Mouse (Mus musculus): ENCODE data around the gene Sf1. TPM values are rescaled to one million over a fixed set of nuclear protein-coding genes. Genes with fewer than 3 reads are reported as not detected.
A peak's percentile ranks its signal among the peaks of the same experiment; 100 is the strongest.

Gene Sf1
- polyA plus RNA-seq, 1 experiment from 2014 or later = 42.3 TPM

- Histone ChIP-seq H3K4me2 (replicated peaks; ENCODE audit: low read depth) (peak within 1 kb of the TSS; percentile 97), H3K36me3 (ENCODE audit: control insufficient read depth, insufficient read depth, low read length) (peaks cover 11% of the 10 kb centered on the region; the same call in 1 of the 2 replicates), H3K4me3 (ENCODE audit: low read depth, low read length) (peak within 1 kb of the TSS; percentile 77), H3K27me3 (ENCODE audit: control insufficient read depth, insufficient read depth, low read length) (no peaks in the 10 kb centered on the region), H3K9ac (ENCODE audit: low read length) (peak within 1 kb of the TSS; percentile 84), H3K4me1 (replicated peaks; ENCODE audit: control insufficient read depth, insufficient read depth) (no peaks in the 10 kb centered on the region), H3K9me3 (ENCODE audit: control insufficient read depth, low read length) (no peaks in the 10 kb centered on the region), H3K27ac (replicated peaks) (peak within 1 kb of the TSS; percentile 86)
- DNase-seq (ENCODE audit: low spot score) (peak; percentile 93), ATAC-seq (ENCODE audit: low FRiP score, low TSS enrichment) (peak; percentile 92)
- WGBS = under 1% methylated on average over 42 of the region's 43 CpGs
- TF ChIP-seq EP300 (optimal IDR thresholded peaks at IDR 0.05) (no peak), CTCF (IDR thresholded peaks at IDR 0.05; ENCODE audit: low read depth) (peak; percentile 71)
Measured at GRCm38 (mm10) chr19:6334673-6335457, 28.6 kb upstream of the Sf1 start, which contains the start of gene Men1. Men1 (plus strand) TSS chr19:6334979.

- TF ChIP-seq CTCF (IDR thresholded peaks at IDR 0.05; ENCODE audit: low read depth) (peak; percentile 21; the same call in 1 of the 2 replicates), EP300 (optimal IDR thresholded peaks at IDR 0.05) (no peak)
- peak; percentile 16; the same call in 1 of the 2 replicates for ATAC-seq (ENCODE audit: low FRiP score, low TSS enrichment)
- peak overlapping the region; percentile 86 for H3K27ac ChIP-seq (replicated peaks)
- H3K4me3 ChIP-seq (ENCODE audit: low read depth, low read length) = peak overlapping the region; percentile 77
- no peaks in the 10 kb centered on the region for H3K4me1 ChIP-seq (replicated peaks; ENCODE audit: control insufficient read depth, insufficient read depth)
- DNase-seq (ENCODE audit: low spot score) = peak; percentile 48
- H3K27me3 ChIP-seq (ENCODE audit: control insufficient read depth, insufficient read depth, low read length) = no peaks in the 10 kb centered on the region
- under 1% methylated on average over 25 of the region's 25 CpGs for WGBS
- H3K9ac ChIP-seq (ENCODE audit: low read length) = peak overlapping the region; percentile 84
- H3K4me2 ChIP-seq (replicated peaks; ENCODE audit: low read depth) = peak overlapping the region; percentile 97
- peaks cover 11% of the 10 kb centered on the region; the same call in 1 of the 2 replicates for H3K36me3 ChIP-seq (ENCODE audit: control insufficient read depth, insufficient read depth, low read length)
- H3K9me3 ChIP-seq (ENCODE audit: control insufficient read depth, low read length) = no peaks in the 10 kb centered on the region
Measured at GRCm38 (mm10) chr19:6335458-6335827, 28.0 kb upstream of the Sf1 start.

- Histone ChIP-seq H3K4me2 (replicated peaks; ENCODE audit: low read depth) (no peak overlapping the region), H3K9ac (ENCODE audit: low read length) (no peak overlapping the region), H3K4me3 (ENCODE audit: low read depth, low read length) (no peak overlapping the region), H3K4me1 (replicated peaks; ENCODE audit: control insufficient read depth, insufficient read depth) (no peaks in the 10 kb centered on the region), H3K9me3 (ENCODE audit: control insufficient read depth, low read length) (no peaks in the 10 kb centered on the region), H3K27me3 (ENCODE audit: control insufficient read depth, insufficient read depth, low read length) (no peaks in the 10 kb centered on the region), H3K27ac (replicated peaks) (no peak overlapping the region), H3K36me3 (ENCODE audit: control insufficient read depth, insufficient read depth, low read length) (peaks cover 11% of the 10 kb centered on the region; the same call in 1 of the 2 replicates)
- DNase-seq (ENCODE audit: low spot score) = no peak
- ATAC-seq (ENCODE audit: low FRiP score, low TSS enrichment) = no peak
- WGBS = 95% methylated on average over 10 of the region's 10 CpGs
- TF ChIP-seq EP300 (optimal IDR thresholded peaks at IDR 0.05) = no peak
- TF ChIP-seq CTCF (IDR thresholded peaks at IDR 0.05; ENCODE audit: low read depth) = no peak
Measured at GRCm38 (mm10) chr19:6336920-6337319, 26.6 kb upstream of the Sf1 start.

- H3K4me3 ChIP-seq (ENCODE audit: low read depth, low read length) = no peak overlapping the region
- 98% methylated on average over 7 of the region's 7 CpGs for WGBS
- peaks cover 11% of the 10 kb centered on the region; the same call in 1 of the 2 replicates for H3K36me3 ChIP-seq (ENCODE audit: control insufficient read depth, insufficient read depth, low read length)
- H3K9me3 ChIP-seq (ENCODE audit: control insufficient read depth, low read length) = no peaks in the 10 kb centered on the region
- TF ChIP-seq CTCF (IDR thresholded peaks at IDR 0.05; ENCODE audit: low read depth) (no peak), EP300 (optimal IDR thresholded peaks at IDR 0.05) (no peak)
- ATAC-seq (ENCODE audit: low FRiP score, low TSS enrichment) (no peak), DNase-seq (ENCODE audit: low spot score) (no peak)
- no peaks in the 10 kb centered on the region for H3K27me3 ChIP-seq (ENCODE audit: control insufficient read depth, insufficient read depth, low read length)
- no peak overlapping the region for H3K4me2 ChIP-seq (replicated peaks; ENCODE audit: low read depth)
- H3K27ac ChIP-seq (replicated peaks) = no peak overlapping the region
- no peak overlapping the region for H3K9ac ChIP-seq (ENCODE audit: low read length)
- no peaks in the 10 kb centered on the region for H3K4me1 ChIP-seq (replicated peaks; ENCODE audit: control insufficient read depth, insufficient read depth)
Measured at GRCm38 (mm10) chr19:6338171-6338570, 25.3 kb upstream of the Sf1 start.

- Histone ChIP-seq H3K4me1 (replicated peaks; ENCODE audit: control insufficient read depth, insufficient read depth) (no peaks in the 10 kb centered on the region), H3K4me2 (replicated peaks; ENCODE audit: low read depth) (no peak overlapping the region), H3K27me3 (ENCODE audit: control insufficient read depth, insufficient read depth, low read length) (no peaks in the 10 kb centered on the region), H3K4me3 (ENCODE audit: low read depth, low read length) (no peak overlapping the region), H3K36me3 (ENCODE audit: control insufficient read depth, insufficient read depth, low read length) (peaks cover 11% of the 10 kb centered on the region; the same call in 1 of the 2 replicates), H3K9me3 (ENCODE audit: control insufficient read depth, low read length) (no peaks in the 10 kb centered on the region), H3K27ac (replicated peaks) (no peak overlapping the region), H3K9ac (ENCODE audit: low read length) (no peak overlapping the region)
- DNase-seq (ENCODE audit: low spot score) (no peak), ATAC-seq (ENCODE audit: low FRiP score, low TSS enrichment) (no peak)
- 90% methylated on average over 11 of the region's 11 CpGs for WGBS
- no peak for TF ChIP-seq EP300 (optimal IDR thresholded peaks at IDR 0.05)
- no peak for TF ChIP-seq CTCF (IDR thresholded peaks at IDR 0.05; ENCODE audit: low read depth)
Measured at GRCm38 (mm10) chr19:6338716-6339115, 24.8 kb upstream of the Sf1 start.

GRCm38 (mm10) chr19:6339191-6339590, 24.3 kb upstream of the Sf1 start:
- Histone ChIP-seq H3K4me1 (replicated peaks; ENCODE audit: control insufficient read depth, insufficient read depth) (no peaks in the 10 kb centered on the region), H3K9ac (ENCODE audit: low read length) (no peak overlapping the region), H3K27me3 (ENCODE audit: control insufficient read depth, insufficient read depth, low read length) (no peaks in the 10 kb centered on the region), H3K36me3 (ENCODE audit: control insufficient read depth, insufficient read depth, low read length) (peaks cover 11% of the 10 kb centered on the region; the same call in 1 of the 2 replicates), H3K9me3 (ENCODE audit: control insufficient read depth, low read length) (no peaks in the 10 kb centered on the region), H3K4me2 (replicated peaks; ENCODE audit: low read depth) (no peak overlapping the region), H3K27ac (replicated peaks) (no peak overlapping the region), H3K4me3 (ENCODE audit: low read depth, low read length) (no peak overlapping the region)
- DNase-seq (ENCODE audit: low spot score) (no peak), ATAC-seq (ENCODE audit: low FRiP score, low TSS enrichment) (no peak)
- WGBS = 92% methylated on average over 6 of the region's 6 CpGs
- TF ChIP-seq CTCF (IDR thresholded peaks at IDR 0.05; ENCODE audit: low read depth) (no peak), EP300 (optimal IDR thresholded peaks at IDR 0.05) (no peak)

Data from stomach, postnatal 0 days (tissue).